Mouse (Mus musculus) liver, embryonic 14.5 days (tissue): ENCODE data around the gene Thap11.

ENCODE experiments used
- CTCF ChIP-seq: IDR thresholded peaks from 2 replicates; pipeline ENCODE4 v1.5.1; 2016; ENCODE audit warnings: antibody characterized with exemption, low read depth, control low read depth
- EP300 ChIP-seq: IDR thresholded peaks from 2 replicates; pipeline ENCODE4 v1.6.1; 2016; ENCODE audit warnings: antibody characterized with exemption, low read depth

- no peak for TF ChIP-seq CTCF
- TF ChIP-seq EP300: no peak
Observed at GRCm38 (mm10) chr8:105811543-105811942, 43.4 kb upstream of the Thap11 start.
